Mouse (Mus musculus) testis, adult 2 months (tissue): ENCODE measurements around the gene Endov. TPM values are rescaled to one million over a fixed set of nuclear protein-coding genes. Genes with fewer than 3 reads are reported as not detected.

Experiments
- H3K27ac ChIP-seq: fragments of 200-500 bp; 2 replicates; pipeline ENCODE4 v1.5.1; 2012; ENCODE audit warnings: low read depth, low read length; ENCODE audit not compliant: control insufficient read depth, insufficient read depth
- H3K27me3 ChIP-seq: fragments of 200-500 bp; 2 replicates; pipeline ENCODE4 v1.6.1; 2012; ENCODE audit warnings: mild to moderate bottlenecking, low read length, moderate library complexity; ENCODE audit not compliant: control insufficient read depth, insufficient read depth
- H3K36me3 ChIP-seq: fragments of 200-500 bp; 2 replicates; pipeline ENCODE4 v1.6.1; 2012; ENCODE audit warnings: mild to moderate bottlenecking, low read length; ENCODE audit not compliant: control insufficient read depth, insufficient read depth
- H3K4me1 ChIP-seq: fragments of 200-500 bp; 2 replicates; pipeline ENCODE4 v1.6.1; 2012; ENCODE audit warnings: low read length; ENCODE audit not compliant: control insufficient read depth, insufficient read depth
- H3K4me3 ChIP-seq: fragments of 200-500 bp; 2 replicates; pipeline ENCODE4 v1.5.1; 2012; ENCODE audit warnings: low read depth, mild to moderate bottlenecking, low read length, moderate library complexity, mixed read lengths; ENCODE audit not compliant: control insufficient read depth
- CTCF ChIP-seq: fragments of 200-500 bp; IDR thresholded peaks from 2 replicates; pipeline ENCODE4 v1.5.1; 2012; ENCODE audit warnings: low read depth, mild to moderate bottlenecking, inconsistent platforms, low read length, moderate library complexity; ENCODE audit not compliant: control insufficient read depth, insufficient read depth, insufficient replicate concordance
- POLR2A ChIP-seq: fragments of 200-500 bp; IDR thresholded peaks from 2 replicates; pipeline ENCODE4 v1.6.1; 2012; ENCODE audit warnings: low read depth, mild to moderate bottlenecking, inconsistent platforms, low read length, moderate library complexity; ENCODE audit not compliant: control insufficient read depth
- polyA plus RNA-seq: library from polyadenylated mRNA; depleted of rRNA; stranded (reverse); fragments of >200 nt; gene quantifications from 2 replicates; pipeline ENCODE4 v1.2.3, GENCODE M21; 2012

The Endov gene
- polyA plus RNA-seq, 1 experiment, result 12.8 TPM

DNA sequence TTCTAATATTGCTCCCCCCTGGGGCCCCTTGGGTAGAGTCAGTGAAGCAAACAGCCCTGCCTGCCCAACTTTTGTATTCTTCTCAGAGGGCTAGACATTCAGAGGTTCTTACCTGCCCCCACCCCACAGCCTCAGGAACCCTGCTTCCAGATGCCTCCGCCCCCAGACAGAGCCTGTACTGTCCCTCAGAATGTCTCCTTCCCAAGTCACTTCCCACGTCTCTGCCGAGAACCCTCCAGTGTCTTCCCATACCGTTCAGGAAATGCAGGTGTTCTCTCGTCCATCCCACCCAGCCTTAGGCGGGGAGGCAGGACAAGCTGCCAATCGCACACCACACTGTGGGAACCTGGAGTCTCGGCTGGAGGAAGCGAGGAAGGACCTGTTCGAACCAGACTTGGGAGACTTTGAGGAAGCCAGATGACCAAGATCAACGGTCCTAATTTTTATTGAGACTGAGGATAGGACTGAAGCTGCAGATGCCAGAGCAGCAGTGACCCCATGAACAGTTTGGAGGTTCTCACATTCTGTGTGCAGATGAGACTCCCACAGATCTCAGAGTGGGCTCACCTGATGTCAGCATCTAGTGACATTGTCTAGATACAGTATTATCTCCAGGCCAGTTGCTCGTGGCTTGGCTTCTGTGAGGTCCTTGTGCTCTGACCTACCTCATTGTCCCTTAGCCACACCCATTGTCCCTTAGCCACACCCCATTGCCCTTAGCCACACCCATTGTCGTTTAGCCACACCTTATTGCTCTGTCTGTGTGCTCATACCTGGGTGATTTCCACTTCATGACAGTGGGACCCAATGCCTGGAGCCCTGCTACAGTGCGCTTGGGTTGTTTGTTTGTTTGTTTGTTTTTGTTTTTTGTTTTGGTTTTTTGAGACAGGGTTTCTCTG is 35.2 kb downstream of the Endov start:
- no peak overlapping the region for H3K27ac ChIP-seq

GRCm38 (mm10) chr11:119528930-119529329 is 37.8 kb downstream of the Endov start:
- no peak overlapping the region for H3K27ac ChIP-seq
- H3K4me3 ChIP-seq, result no peak overlapping the region
- no peaks in the 10 kb centered on the region for H3K36me3 ChIP-seq
- peaks cover 11% of the 10 kb centered on the region for H3K4me1 ChIP-seq
- H3K27me3 ChIP-seq, result no peaks in the 10 kb centered on the region
- TF ChIP-seq CTCF (no peak), POLR2A (no peak)

More for the DNA sequence above, 35.2 kb downstream of the Endov start:
- Histone ChIP-seq H3K27me3 (no peaks in the 10 kb centered on the region), H3K4me3 (no peak overlapping the region), H3K36me3 (no peaks in the 10 kb centered on the region), H3K4me1 (peaks cover 12% of the 10 kb centered on the region)
- no peak for TF ChIP-seq POLR2A
- no peak for TF ChIP-seq CTCF

- no peak overlapping the region for H3K27ac ChIP-seq
- TF ChIP-seq POLR2A (no peak), CTCF (no peak)
- H3K27me3 ChIP-seq, result no peaks in the 10 kb centered on the region
- H3K4me1 ChIP-seq, result peaks cover 5% of the 10 kb centered on the region
- H3K4me3 ChIP-seq, result no peak overlapping the region
- no peaks in the 10 kb centered on the region for H3K36me3 ChIP-seq
Measured at GRCm38 (mm10) chr11:119532460-119532859, 41.3 kb downstream of the Endov start.

- no peaks in the 10 kb centered on the region for H3K36me3 ChIP-seq
- H3K4me3 ChIP-seq, result no peak overlapping the region
- no peak overlapping the region for H3K27ac ChIP-seq
- TF ChIP-seq POLR2A (no peak), CTCF (no peak)
- peaks cover 5% of the 10 kb centered on the region for H3K4me1 ChIP-seq
- no peaks in the 10 kb centered on the region for H3K27me3 ChIP-seq
Measured at GRCm38 (mm10) chr11:119533745-119534144, 42.6 kb downstream of the Endov start.

- Histone ChIP-seq H3K4me1 (no peaks in the 10 kb centered on the region), H3K27me3 (no peaks in the 10 kb centered on the region), H3K27ac (no peak overlapping the region), H3K4me3 (no peak overlapping the region), H3K36me3 (no peaks in the 10 kb centered on the region)
- TF ChIP-seq POLR2A (no peak), CTCF (no peak)
Measured at GRCm38 (mm10) chr11:119539944-119540343, 48.8 kb downstream of the Endov start.

GRCm38 (mm10) chr11:119540560-119540959 is 49.4 kb downstream of the Endov start:
- H3K4me3 ChIP-seq, result no peak overlapping the region
- H3K27me3 ChIP-seq, result no peaks in the 10 kb centered on the region
- TF ChIP-seq POLR2A, result no peak
- no peak for TF ChIP-seq CTCF

DNA sequence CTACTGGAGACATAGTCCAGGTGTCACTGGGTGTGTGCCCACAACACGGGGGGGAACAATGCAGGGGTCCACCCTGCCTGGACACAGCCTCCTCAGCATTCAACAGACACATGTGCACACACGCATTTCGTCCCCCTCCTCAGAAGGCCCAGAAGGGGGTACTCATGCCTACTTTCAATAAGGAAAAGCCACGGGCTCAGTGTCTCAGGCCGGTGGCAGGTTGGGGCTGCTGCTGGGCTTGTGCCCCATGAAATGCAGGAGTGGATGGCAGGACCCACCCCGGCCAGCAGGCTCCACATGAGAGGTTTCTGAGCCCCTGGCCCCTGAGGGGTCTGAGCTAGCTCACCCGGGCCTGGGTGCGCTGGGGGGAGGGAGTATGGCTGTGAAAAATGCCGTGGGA is 49.9 kb downstream of the Endov start:
- H3K27me3 ChIP-seq, result no peaks in the 10 kb centered on the region
- H3K27ac ChIP-seq, result no peak overlapping the region
- H3K4me3 ChIP-seq, result no peak overlapping the region
- H3K4me1 ChIP-seq, result no peaks in the 10 kb centered on the region; the same call in 1 of the 2 replicates
- TF ChIP-seq CTCF (no peak), POLR2A (no peak)
- no peaks in the 10 kb centered on the region for H3K36me3 ChIP-seq

More at GRCm38 (mm10) chr11:119540560-119540959, 49.4 kb downstream of the Endov start:
- H3K36me3 ChIP-seq, result no peaks in the 10 kb centered on the region
- H3K27ac ChIP-seq, result no peak overlapping the region
- H3K4me1 ChIP-seq, result no peaks in the 10 kb centered on the region
